Mouse (Mus musculus): ENCODE measurements at regions not wholly inside any gene's neighbourhood (a gene's known extent, or its start where the extent isn't known, plus 50 kb on each side); places are given as distances from the start of the nearest gene placed in this dataset.

- Histone ChIP-seq H3K4me2 (replicated peaks; ENCODE audit: low read depth) (no peak overlapping the region), H3K27ac (replicated peaks) (no peak overlapping the region), H3K9me3 (ENCODE audit: control insufficient read depth, low read length) (no peaks in the 10 kb centered on the region), H3K4me3 (ENCODE audit: low read depth, low read length) (no peak overlapping the region), H3K9ac (ENCODE audit: low read length) (no peak overlapping the region), H3K4me1 (replicated peaks; ENCODE audit: control insufficient read depth, insufficient read depth) (no peaks in the 10 kb centered on the region), H3K27me3 (ENCODE audit: control insufficient read depth, insufficient read depth, low read length) (no peaks in the 10 kb centered on the region), H3K36me3 (ENCODE audit: control insufficient read depth, insufficient read depth, low read length) (no peaks in the 10 kb centered on the region)
- DNase-seq (ENCODE audit: low spot score): no peak
- no peak for TF ChIP-seq CTCF (IDR thresholded peaks at IDR 0.05; ENCODE audit: low read depth)
- TF ChIP-seq EP300 (optimal IDR thresholded peaks at IDR 0.05): no peak
- 35% methylated on average over 9 of the region's 9 CpGs for WGBS
- no peak for ATAC-seq (ENCODE audit: low FRiP score, low TSS enrichment)
These were observed 51.3 kb upstream of the Ier5l start for GRCm38 (mm10) chr2:30525295-30525694.

DNA sequence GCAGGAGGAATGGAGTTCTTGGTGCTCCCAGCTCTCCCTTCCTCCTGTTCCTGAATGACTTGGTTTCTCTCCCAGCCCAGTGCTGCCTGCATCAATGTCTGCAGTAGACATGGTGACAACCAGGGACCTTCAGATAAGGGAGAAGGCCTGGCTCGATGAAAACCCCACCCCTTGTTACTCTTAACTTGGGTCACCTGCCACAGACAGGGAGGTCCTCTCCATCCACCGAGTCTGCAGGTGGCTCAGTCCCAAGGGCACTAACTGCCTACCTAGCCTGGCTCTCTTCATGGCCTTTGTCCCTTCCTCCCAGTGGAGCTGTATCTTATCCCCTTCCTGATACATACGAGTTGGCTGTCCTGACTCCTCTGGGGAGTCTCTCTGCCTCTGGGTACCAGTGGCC lies 51.8 kb upstream of the Ier5l start:
- Histone ChIP-seq H3K36me3 (ENCODE audit: control insufficient read depth, insufficient read depth, low read length) (no peaks in the 10 kb centered on the region), H3K4me3 (ENCODE audit: low read depth, low read length) (no peak overlapping the region), H3K27ac (replicated peaks) (no peak overlapping the region), H3K27me3 (ENCODE audit: control insufficient read depth, insufficient read depth, low read length) (no peaks in the 10 kb centered on the region), H3K4me1 (replicated peaks; ENCODE audit: control insufficient read depth, insufficient read depth) (no peaks in the 10 kb centered on the region), H3K9ac (ENCODE audit: low read length) (no peak overlapping the region), H3K4me2 (replicated peaks; ENCODE audit: low read depth) (no peak overlapping the region), H3K9me3 (ENCODE audit: control insufficient read depth, low read length) (no peaks in the 10 kb centered on the region)
- 43% methylated on average over 3 of the region's 3 CpGs for WGBS
- no peak for DNase-seq (ENCODE audit: low spot score)
- ATAC-seq (ENCODE audit: low FRiP score, low TSS enrichment): no peak
- no peak for TF ChIP-seq CTCF (IDR thresholded peaks at IDR 0.05; ENCODE audit: low read depth)
- no peak for TF ChIP-seq EP300 (optimal IDR thresholded peaks at IDR 0.05)

DNA sequence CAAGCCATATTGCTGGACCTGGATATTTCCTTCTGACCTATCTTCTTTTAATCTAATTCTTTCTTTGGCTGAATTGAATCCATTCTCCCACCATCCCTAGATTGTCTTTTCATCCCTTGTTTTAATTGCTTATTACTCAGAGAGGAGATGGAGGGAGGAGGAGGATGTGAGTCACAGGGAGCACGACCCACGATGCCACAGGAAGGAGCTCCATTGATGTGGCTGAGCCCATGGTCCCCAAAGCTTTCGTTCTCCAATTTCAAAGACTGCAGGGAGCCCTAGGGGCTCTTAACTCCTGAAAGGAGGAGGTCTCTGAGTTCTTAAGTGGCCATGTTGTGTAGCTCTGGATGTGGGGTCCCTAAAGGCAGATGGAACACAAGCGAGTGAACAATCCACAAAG lies 53.5 kb upstream of the Ier5l start:
- TF ChIP-seq EP300 (optimal IDR thresholded peaks at IDR 0.05) (no peak), CTCF (IDR thresholded peaks at IDR 0.05; ENCODE audit: low read depth) (no peak)
- Histone ChIP-seq H3K9me3 (ENCODE audit: control insufficient read depth, low read length) (no peaks in the 10 kb centered on the region), H3K36me3 (ENCODE audit: control insufficient read depth, insufficient read depth, low read length) (no peaks in the 10 kb centered on the region), H3K9ac (ENCODE audit: low read length) (no peak overlapping the region), H3K27ac (replicated peaks) (no peak overlapping the region), H3K4me3 (ENCODE audit: low read depth, low read length) (no peak overlapping the region), H3K4me1 (replicated peaks; ENCODE audit: control insufficient read depth, insufficient read depth) (no peaks in the 10 kb centered on the region), H3K4me2 (replicated peaks; ENCODE audit: low read depth) (no peak overlapping the region), H3K27me3 (ENCODE audit: control insufficient read depth, insufficient read depth, low read length) (no peaks in the 10 kb centered on the region)
- no peak for DNase-seq (ENCODE audit: low spot score)
- no peak for ATAC-seq (ENCODE audit: low FRiP score, low TSS enrichment)
- 40% methylated on average over 4 of the region's 4 CpGs for WGBS

- Histone ChIP-seq H3K9me3 (ENCODE audit: control insufficient read depth, low read length) (no peaks in the 10 kb centered on the region), H3K4me1 (replicated peaks; ENCODE audit: control insufficient read depth, insufficient read depth) (no peaks in the 10 kb centered on the region), H3K4me3 (ENCODE audit: low read depth, low read length) (no peak overlapping the region), H3K27ac (replicated peaks) (no peak overlapping the region), H3K36me3 (ENCODE audit: control insufficient read depth, insufficient read depth, low read length) (no peaks in the 10 kb centered on the region), H3K27me3 (ENCODE audit: control insufficient read depth, insufficient read depth, low read length) (no peaks in the 10 kb centered on the region), H3K4me2 (replicated peaks; ENCODE audit: low read depth) (no peak overlapping the region), H3K9ac (ENCODE audit: low read length) (no peak overlapping the region)
- no peak for ATAC-seq (ENCODE audit: low FRiP score, low TSS enrichment)
- TF ChIP-seq CTCF (IDR thresholded peaks at IDR 0.05; ENCODE audit: low read depth): no peak; the same call in 1 of the 2 replicates
- TF ChIP-seq EP300 (optimal IDR thresholded peaks at IDR 0.05): no peak
- DNase-seq (ENCODE audit: low spot score): no peak
These were observed 58.9 kb upstream of the Ier5l start for GRCm38 (mm10) chr2:30532948-30533347.

DNA sequence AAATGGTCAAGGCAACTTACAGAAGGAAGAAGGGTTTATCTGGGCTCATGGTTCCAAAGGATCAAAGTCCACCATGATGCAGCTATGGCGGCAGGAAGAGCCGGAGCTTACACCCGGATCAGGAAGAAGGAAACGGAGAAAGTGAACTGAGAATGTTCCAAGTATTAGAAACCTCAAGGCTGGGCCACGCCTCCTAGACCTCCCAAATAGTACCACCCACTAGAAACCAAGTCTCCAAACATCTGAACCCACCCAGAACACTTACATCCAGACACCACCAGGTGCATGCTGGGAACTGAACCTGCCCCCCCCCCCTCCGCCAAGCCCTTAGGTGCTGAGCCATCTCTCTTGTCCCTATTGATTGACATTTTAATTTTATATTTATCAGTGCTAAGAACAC lies 59.3 kb upstream of the Ier5l start:
- DNase-seq (ENCODE audit: low spot score) (no peak), ATAC-seq (ENCODE audit: low FRiP score, low TSS enrichment) (0 out of 2 replicates have a peak, but pooled peaks have one; percentile 32)
- Histone ChIP-seq H3K27ac (replicated peaks) (no peak overlapping the region), H3K4me2 (replicated peaks; ENCODE audit: low read depth) (no peak overlapping the region), H3K9me3 (ENCODE audit: control insufficient read depth, low read length) (no peaks in the 10 kb centered on the region), H3K4me3 (ENCODE audit: low read depth, low read length) (no peak overlapping the region), H3K36me3 (ENCODE audit: control insufficient read depth, insufficient read depth, low read length) (no peaks in the 10 kb centered on the region), H3K9ac (ENCODE audit: low read length) (no peak overlapping the region), H3K27me3 (ENCODE audit: control insufficient read depth, insufficient read depth, low read length) (no peaks in the 10 kb centered on the region), H3K4me1 (replicated peaks; ENCODE audit: control insufficient read depth, insufficient read depth) (no peaks in the 10 kb centered on the region)
- TF ChIP-seq CTCF (IDR thresholded peaks at IDR 0.05; ENCODE audit: low read depth): no peak
- no peak for TF ChIP-seq EP300 (optimal IDR thresholded peaks at IDR 0.05)
- 89% methylated on average over 6 of the region's 6 CpGs for WGBS

- DNase-seq (ENCODE audit: low spot score): no peak
- H3K27ac ChIP-seq (replicated peaks): no peak overlapping the region
- 0 out of 2 replicates have a peak overlapping the region, but pooled peaks have one; percentile 8 for H3K9ac ChIP-seq (ENCODE audit: low read length)
- H3K36me3 ChIP-seq (ENCODE audit: control insufficient read depth, insufficient read depth, low read length): no peaks in the 10 kb centered on the region
- H3K4me3 ChIP-seq (ENCODE audit: low read depth, low read length): no peak overlapping the region
- 51% methylated on average over 10 of the region's 10 CpGs for WGBS
- H3K27me3 ChIP-seq (ENCODE audit: control insufficient read depth, insufficient read depth, low read length): no peaks in the 10 kb centered on the region
- H3K4me1 ChIP-seq (replicated peaks; ENCODE audit: control insufficient read depth, insufficient read depth): no peaks in the 10 kb centered on the region
- TF ChIP-seq EP300 (optimal IDR thresholded peaks at IDR 0.05) (no peak), CTCF (IDR thresholded peaks at IDR 0.05; ENCODE audit: low read depth) (no peak)
- no peaks in the 10 kb centered on the region for H3K9me3 ChIP-seq (ENCODE audit: control insufficient read depth, low read length)
- no peak for ATAC-seq (ENCODE audit: low FRiP score, low TSS enrichment)
- H3K4me2 ChIP-seq (replicated peaks; ENCODE audit: low read depth): no peak overlapping the region
These were observed 60.4 kb upstream of the Cstad start for GRCm38 (mm10) chr2:30534485-30534884.
